8 mouse cellular contexts compared by ENCODE assay signal in the genomic region with DNA sequence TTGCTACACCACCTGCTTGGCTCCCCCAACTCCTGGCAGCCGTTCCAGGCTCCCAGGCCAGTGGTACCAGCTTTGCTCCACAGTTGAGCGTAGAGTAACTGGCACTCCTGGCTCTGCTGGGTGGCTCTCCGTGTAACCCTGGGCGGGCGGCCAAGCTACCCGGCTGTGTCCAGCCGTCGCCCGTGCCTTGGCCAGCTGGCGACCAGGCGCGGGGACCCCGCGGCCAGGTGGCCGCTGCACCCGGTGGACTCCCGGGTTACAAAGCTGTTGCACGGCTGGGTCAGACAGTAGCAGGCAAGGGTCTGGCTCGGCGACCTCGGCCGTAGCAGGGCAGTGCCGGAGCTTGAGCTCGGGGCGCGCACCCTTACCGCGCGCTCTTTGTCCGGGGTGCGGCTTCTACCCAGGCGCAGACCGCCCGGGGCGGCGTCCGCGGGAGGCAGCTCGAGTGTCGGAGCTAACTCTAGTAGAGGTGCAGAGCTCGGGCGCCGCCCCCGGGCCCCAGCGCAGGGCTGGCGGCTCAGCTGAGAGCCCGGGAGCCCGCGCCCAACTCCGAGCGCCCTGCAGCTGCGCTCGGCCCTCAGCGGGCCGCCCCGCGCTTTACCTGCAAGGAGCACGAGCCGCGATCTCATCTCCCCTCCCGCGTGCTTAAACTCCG. TPM values are rescaled to one million over a fixed set of nuclear protein-coding genes. Genes with fewer than 3 reads are reported as not detected.
DNase-seq lines count a peak whose midpoint lies in the region; ATAC-seq and TF ChIP-seq lines count a peak whose summit lies in the region.

No protein-coding gene starts in this region.

- no peaks in the 10 kb centered on the region for H3K9me3 ChIP-seq in forebrain, embryonic 12.5 days
- no peaks in the 10 kb centered on the region for H3K9me3 ChIP-seq in heart, embryonic 16.5 days (replicated peaks; ENCODE audit: control insufficient read depth, low read length)
- no peaks in the 10 kb centered on the region for H3K9me3 ChIP-seq in liver, postnatal 0 days (ENCODE audit: low read length)
- H3K9me3 ChIP-seq in neural tube, embryonic 15.5 days (replicated peaks): no peaks in the 10 kb centered on the region

- H3K4me2 ChIP-seq in forebrain, embryonic 12.5 days: peak overlapping the region; percentile 83
- H3K4me2 ChIP-seq in heart, embryonic 16.5 days (ENCODE audit: low read depth, low read length): peak overlapping the region; percentile 94
- peak overlapping the region; percentile 98 for H3K4me2 ChIP-seq in liver, postnatal 0 days (ENCODE audit: low read depth, low read length)
- H3K4me2 ChIP-seq in neural tube, embryonic 15.5 days: peak overlapping the region; percentile 75

- no peak overlapping the region for H3K27ac ChIP-seq in brown adipose tissue, adult 24 weeks (replicated peaks; ENCODE audit: low read depth, low read length)
- peak overlapping the region; percentile 93 for H3K27ac ChIP-seq in forebrain, embryonic 12.5 days
- H3K27ac ChIP-seq in heart, embryonic 16.5 days (ENCODE audit: low read length): peak overlapping the region; percentile 94
- 0 out of 2 replicates have a peak overlapping the region, but pooled peaks have one; percentile 9 for H3K27ac ChIP-seq in liver, postnatal 0 days (ENCODE audit: low read depth)
- H3K27ac ChIP-seq in neural tube, embryonic 15.5 days (replicated peaks): peak overlapping the region; percentile 94

- H3K27me3 ChIP-seq in forebrain, embryonic 12.5 days: no peaks in the 10 kb centered on the region
- H3K27me3 ChIP-seq in heart, embryonic 16.5 days (ENCODE audit: control insufficient read depth, insufficient read depth, low read length): no peaks in the 10 kb centered on the region
- H3K27me3 ChIP-seq in liver, postnatal 0 days (ENCODE audit: insufficient read depth, low read length): no peaks in the 10 kb centered on the region
- H3K27me3 ChIP-seq in neural tube, embryonic 15.5 days (replicated peaks): no peaks in the 10 kb centered on the region

- no peak for TF ChIP-seq EP300 in liver, postnatal 0 days (IDR thresholded peaks at IDR 0.05; ENCODE audit: low read depth)

- peak overlapping the region; percentile 80 for H3K4me3 ChIP-seq in brown adipose tissue, adult 24 weeks (ENCODE audit: insufficient read depth, low read depth, low read length)
- H3K4me3 ChIP-seq in forebrain, embryonic 12.5 days (replicated peaks): peak overlapping the region; percentile 89
- peak overlapping the region; percentile 89 for H3K4me3 ChIP-seq in heart, embryonic 16.5 days (ENCODE audit: low read length)
- peak overlapping the region; percentile 68 for H3K4me3 ChIP-seq in liver, postnatal 0 days (ENCODE audit: low read depth, low read length)
- H3K4me3 ChIP-seq in neural tube, embryonic 15.5 days (replicated peaks): peak overlapping the region; percentile 82

- WGBS in forebrain, embryonic 12.5 days: under 1% methylated on average over 62 of the region's 63 CpGs
- under 1% methylated on average over 60 of the region's 63 CpGs for WGBS in heart, embryonic 16.5 days
- under 1% methylated on average over 54 of the region's 63 CpGs for WGBS in liver, postnatal 0 days (ENCODE audit: insufficient replicate concordance)
- WGBS in neural tube, embryonic 15.5 days: 0% methylated on average over 60 of the region's 63 CpGs

- H3K4me1 ChIP-seq in brown adipose tissue, adult 24 weeks (ENCODE audit: control insufficient read depth, insufficient read depth, insufficient read length, low read length): no peaks in the 10 kb centered on the region
- peaks cover 27% of the 10 kb centered on the region for H3K4me1 ChIP-seq in forebrain, embryonic 12.5 days
- H3K4me1 ChIP-seq in heart, embryonic 16.5 days (ENCODE audit: control insufficient read depth, insufficient read depth, low read length): peaks cover 12% of the 10 kb centered on the region
- H3K4me1 ChIP-seq in liver, postnatal 0 days (ENCODE audit: insufficient read depth): peaks cover 7% of the 10 kb centered on the region
- peaks cover 32% of the 10 kb centered on the region for H3K4me1 ChIP-seq in neural tube, embryonic 15.5 days

- H3K9ac ChIP-seq in forebrain, embryonic 12.5 days: peak overlapping the region; percentile 89
- H3K9ac ChIP-seq in heart, embryonic 16.5 days (ENCODE audit: low read length): peak overlapping the region; percentile 88
- peak overlapping the region; percentile 69 for H3K9ac ChIP-seq in liver, postnatal 0 days (replicated peaks)
- peak overlapping the region; percentile 78 for H3K9ac ChIP-seq in neural tube, embryonic 15.5 days (replicated peaks)

- TF ChIP-seq CTCF in liver, postnatal 0 days (IDR thresholded peaks at IDR 0.05; ENCODE audit: low read depth): no peak

- no peak; the same call in 1 of the 2 replicates for ATAC-seq in forebrain, embryonic 12.5 days (ENCODE audit: low FRiP score)
- peak; percentile 80 for ATAC-seq in heart, embryonic 16.5 days (replicated peaks; ENCODE audit: extremely low read depth, insufficient read depth, low FRiP score)
- ATAC-seq in liver, postnatal 0 days: peak; percentile 87
- peak; percentile 81 for ATAC-seq in neural tube, embryonic 15.5 days (ENCODE audit: low FRiP score)

- H3K36me3 ChIP-seq in forebrain, embryonic 12.5 days (replicated peaks): no peaks in the 10 kb centered on the region
- no peaks in the 10 kb centered on the region for H3K36me3 ChIP-seq in heart, embryonic 16.5 days (ENCODE audit: control insufficient read depth, insufficient read depth)
- no peaks in the 10 kb centered on the region for H3K36me3 ChIP-seq in liver, postnatal 0 days (replicated peaks; ENCODE audit: insufficient read depth, low read length)
- H3K36me3 ChIP-seq in neural tube, embryonic 15.5 days: no peaks in the 10 kb centered on the region

- DNase-seq in MN1 (ENCODE audit: low spot score): peak; percentile 62
- peak; percentile 90 for DNase-seq in kidney, postnatal 14 days
- DNase-seq in liver, postnatal 0 days: no peak
- DNase-seq in urinary bladder, adult 2 months (ENCODE audit: low spot score): peak; percentile 66

RNA-seq across cellular contexts. Expression of a gene that starts 1.1 kb away (rescaled TPM):
- polyA plus RNA-seq in brown adipose tissue, adult 24 weeks (2012; ENCODE audit: insufficient read depth, insufficient read length, missing spikeins): 6.6 and 6.7 TPM in 2 replicates
- 37.3 and 39.3 TPM in 2 replicates for polyA plus RNA-seq in forebrain, embryonic 12.5 days (2016; fragmentation: Nextera tagmentation; extraction: Ambion mirVana)
- 13.2 and 15.3 TPM in 2 replicates for polyA plus RNA-seq in heart, embryonic 16.5 days (2015; fragmentation: Nextera tagmentation; extraction: Ambion mirVana)
- polyA plus RNA-seq in liver, postnatal 0 days (2015; fragmentation: Nextera tagmentation; extraction: Ambion mirVana): 1.5 and 1.8 TPM in 2 replicates
- polyA plus RNA-seq in neural tube, embryonic 15.5 days (2015; fragmentation: Nextera tagmentation; extraction: Ambion mirVana): 49.0 and 57.2 TPM in 2 replicates
- 13.8 and 14.0 TPM in 2 replicates for polyA plus RNA-seq in urinary bladder, adult 2 months (2012; rRNA removed)
